Mouse (Mus musculus) CD8-positive naive resting alpha-beta T cell, adult 57 days (primary cell): ENCODE measurements around the gene Stradb. TPM values are rescaled to one million over a fixed set of nuclear protein-coding genes. Genes with fewer than 3 reads are reported as not detected.

Source experiments
- total RNA-seq: library from RNA; stranded (reverse); gene quantifications from one replicate; pipeline ENCODE4 v1.2.4, GENCODE M21; 2023

Stradb gene
- total RNA-seq = 13.6 TPM

GRCm38 (mm10) chr1:58973366-58974221, at the start of gene Stradb, which contains the start of gene Trak2:
Stradb (plus strand) TSS chr1:58973522.
Trak2 (minus strand) TSS chr1:58973430.

Other genes starting within 250 kb of the Stradb start
- 102 TPM for gene Casp8, start 178.1 kb upstream of the Stradb start, total RNA-seq
- gene Trak2, start 92 bp upstream of the Stradb start, total RNA-seq = 77.0 TPM
- not detected for gene C2cd6, start 121.4 kb downstream of the Stradb start, total RNA-seq
- gene Tmem237, start 146.9 kb downstream of the Stradb start, total RNA-seq = 5.5 TPM
- 0.89 TPM for gene Mpp4, start 189.9 kb downstream of the Stradb start, total RNA-seq